Mouse (Mus musculus) ES-Bruce4 (cell line): ENCODE data around the gene Cflar.

Experiments used
- CTCF ChIP-seq: IDR thresholded peaks from one replicate; pipeline ENCODE4 v1.8.1; 2011; ENCODE audit warnings: low read depth, low read length
- EP300 ChIP-seq: IDR thresholded peaks from 2 replicates; pipeline ENCODE4 v1.6.1; 2011; ENCODE audit warnings: low read depth, low read length; ENCODE audit not compliant: insufficient read depth
- POLR2A ChIP-seq: IDR thresholded peaks from one replicate; pipeline ENCODE4 v1.8.1; 2011; ENCODE audit warnings: low read length; ENCODE audit not compliant: insufficient read depth

DNA sequence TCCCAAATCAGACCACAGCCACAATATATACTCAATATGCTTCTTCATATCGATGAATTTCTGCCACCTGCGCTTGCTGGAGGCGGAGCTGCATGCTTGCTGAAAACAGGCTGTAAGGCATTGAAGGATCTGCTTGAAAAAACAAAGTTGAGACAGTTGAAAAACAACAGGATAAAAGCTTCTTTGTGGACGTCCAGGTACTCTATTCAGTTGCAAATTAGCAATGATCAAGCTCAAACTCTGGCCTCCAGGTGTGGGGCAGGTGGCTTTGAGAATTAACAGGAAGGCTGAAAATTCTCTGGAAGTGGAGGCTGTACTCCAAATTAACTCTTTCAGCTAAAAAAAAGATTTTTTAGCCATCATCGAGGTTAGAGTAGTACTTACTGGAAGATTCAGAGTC is 51.3 kb downstream of the Cflar start:
- no peak for TF ChIP-seq POLR2A
- 0 out of 2 replicates have a peak, but pooled peaks have one; percentile 30 for TF ChIP-seq EP300
- TF ChIP-seq CTCF = no peak
